Mouse (Mus musculus) ES-Bruce4 (cell line): ENCODE data around the gene Nkpd1. TPM values are rescaled to one million over a fixed set of nuclear protein-coding genes. Genes with fewer than 3 reads are reported as not detected.

Source experiments
- H3K27ac ChIP-seq: 2 replicates; pipeline ENCODE4 v1.5.1; 2012; ENCODE audit warnings: low read length, inconsistent platforms; ENCODE audit not compliant: insufficient read depth
- H3K27me3 ChIP-seq: 2 replicates; pipeline ENCODE4 v1.6.1; 2012; ENCODE audit warnings: mild to moderate bottlenecking, low read length, inconsistent platforms; ENCODE audit not compliant: control insufficient read depth, poor library complexity, insufficient read depth, severe bottlenecking
- H3K36me3 ChIP-seq: 2 replicates; pipeline ENCODE4 v1.6.1; 2012; ENCODE audit warnings: inconsistent platforms, mild to moderate bottlenecking, low read length, moderate library complexity; ENCODE audit not compliant: control insufficient read depth, poor library complexity, insufficient read depth, severe bottlenecking
- H3K4me1 ChIP-seq: one replicate; pipeline ENCODE4 v1.8.1; 2011; ENCODE audit warnings: low read length; ENCODE audit not compliant: control insufficient read depth, insufficient read depth
- H3K4me3 ChIP-seq: 2 replicates; pipeline ENCODE4 v1.5.1; 2011; ENCODE audit warnings: low read depth, mild to moderate bottlenecking, low read length
- H3K9ac ChIP-seq: 2 replicates; pipeline ENCODE4 v1.6.1; 2012; ENCODE audit warnings: low read depth, mild to moderate bottlenecking, inconsistent platforms; ENCODE audit not compliant: poor library complexity, severe bottlenecking
- H3K9me3 ChIP-seq: replicated peaks from 2 replicates; pipeline ENCODE4 v1.6.1; 2012; ENCODE audit warnings: mild to moderate bottlenecking, low read length, inconsistent platforms; ENCODE audit not compliant: control insufficient read depth, poor library complexity, insufficient read depth, severe bottlenecking
- CTCF ChIP-seq: IDR thresholded peaks from one replicate; pipeline ENCODE4 v1.8.1; 2011; ENCODE audit warnings: low read depth, low read length
- EP300 ChIP-seq: IDR thresholded peaks from 2 replicates; pipeline ENCODE4 v1.6.1; 2011; ENCODE audit warnings: low read depth, low read length; ENCODE audit not compliant: insufficient read depth
- POLR2A ChIP-seq: IDR thresholded peaks from one replicate; pipeline ENCODE4 v1.8.1; 2011; ENCODE audit warnings: low read length; ENCODE audit not compliant: insufficient read depth
- polyA plus RNA-seq: library from polyadenylated mRNA; stranded (reverse); fragments of >200 nt; gene quantifications from 2 replicates; pipeline ENCODE4 v1.2.4, GENCODE M21; 2011; ENCODE audit warnings: low read depth; ENCODE audit not compliant: missing spikeins, insufficient read depth, insufficient read length

Gene Nkpd1
- polyA plus RNA-seq, 1 experiment, result 0.34 TPM

DNA sequence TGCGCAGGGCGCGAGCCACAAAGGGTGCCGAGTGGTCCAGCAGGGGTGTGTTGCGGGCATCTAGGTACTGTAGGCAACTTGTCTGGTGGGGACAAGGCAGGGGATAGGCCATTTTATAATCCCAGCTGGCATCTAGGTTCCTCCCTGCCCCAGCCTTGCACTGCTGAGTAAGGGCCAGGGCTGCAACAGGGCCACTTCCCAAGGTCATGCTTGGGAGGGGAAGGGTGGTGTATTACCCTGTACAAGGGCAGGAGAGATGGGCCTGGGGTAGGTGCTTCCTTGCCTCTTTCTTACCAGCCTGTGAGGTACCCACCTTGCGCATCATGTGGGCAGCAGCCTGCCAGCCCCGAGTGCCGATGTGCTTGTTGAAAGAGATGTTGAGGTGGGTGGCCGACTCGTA, 17.0 kb downstream of the Nkpd1 start:
- Histone ChIP-seq H3K27me3 (no peaks in the 10 kb centered on the region), H3K27ac (no peak overlapping the region), H3K4me3 (no peak overlapping the region), H3K9me3 (no peaks in the 10 kb centered on the region), H3K4me1 (peaks cover 2% of the 10 kb centered on the region), H3K9ac (no peak overlapping the region), H3K36me3 (no peaks in the 10 kb centered on the region)
- TF ChIP-seq CTCF (no peak), EP300 (no peak), POLR2A (no peak)

DNA sequence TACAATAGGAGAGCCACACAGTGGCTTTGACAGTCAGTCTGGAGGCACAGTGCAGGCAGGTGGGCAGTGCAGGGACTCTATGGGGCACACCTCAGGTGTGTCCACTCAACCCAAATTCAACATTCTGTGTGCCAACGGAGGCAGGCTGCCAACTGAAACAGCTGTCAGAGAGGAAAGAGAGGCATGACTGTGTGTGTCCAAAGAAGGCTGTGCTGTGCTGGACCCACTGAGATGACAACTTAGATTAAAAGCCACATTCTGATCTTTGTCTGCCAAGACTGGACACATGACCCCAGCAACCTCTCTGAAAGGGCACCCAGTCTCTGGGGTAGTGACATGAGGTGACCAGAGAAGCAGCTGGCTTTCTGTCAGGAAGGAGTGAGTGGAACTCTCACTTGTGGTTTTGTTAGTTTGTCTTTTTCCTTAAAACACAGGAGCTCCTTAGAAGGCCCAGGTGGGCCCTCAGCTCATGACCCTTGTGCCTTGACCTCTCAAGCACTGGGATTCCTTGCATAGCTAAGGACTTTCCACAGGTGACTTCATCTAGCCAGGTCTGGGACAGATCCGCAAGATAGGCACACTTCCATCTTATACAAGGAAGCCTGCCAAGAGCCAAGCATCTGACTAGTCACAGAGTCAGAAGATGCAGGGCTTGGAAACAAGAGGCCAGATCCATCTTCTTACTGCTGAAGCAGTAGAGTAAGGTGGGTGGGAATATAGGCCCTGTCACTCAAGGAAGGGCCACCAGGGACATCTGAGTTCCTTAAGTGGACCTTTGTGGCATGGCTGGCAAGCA, 23.3 kb downstream of the Nkpd1 start:
- H3K4me3 ChIP-seq, result no peak overlapping the region
- H3K9ac ChIP-seq, result no peak overlapping the region
- no peaks in the 10 kb centered on the region for H3K9me3 ChIP-seq
- H3K36me3 ChIP-seq, result no peaks in the 10 kb centered on the region
- no peak overlapping the region for H3K27ac ChIP-seq
- no peak for TF ChIP-seq EP300
- no peak for TF ChIP-seq CTCF
- TF ChIP-seq POLR2A, result no peak
- no peaks in the 10 kb centered on the region for H3K27me3 ChIP-seq
- no peaks in the 10 kb centered on the region for H3K4me1 ChIP-seq

DNA sequence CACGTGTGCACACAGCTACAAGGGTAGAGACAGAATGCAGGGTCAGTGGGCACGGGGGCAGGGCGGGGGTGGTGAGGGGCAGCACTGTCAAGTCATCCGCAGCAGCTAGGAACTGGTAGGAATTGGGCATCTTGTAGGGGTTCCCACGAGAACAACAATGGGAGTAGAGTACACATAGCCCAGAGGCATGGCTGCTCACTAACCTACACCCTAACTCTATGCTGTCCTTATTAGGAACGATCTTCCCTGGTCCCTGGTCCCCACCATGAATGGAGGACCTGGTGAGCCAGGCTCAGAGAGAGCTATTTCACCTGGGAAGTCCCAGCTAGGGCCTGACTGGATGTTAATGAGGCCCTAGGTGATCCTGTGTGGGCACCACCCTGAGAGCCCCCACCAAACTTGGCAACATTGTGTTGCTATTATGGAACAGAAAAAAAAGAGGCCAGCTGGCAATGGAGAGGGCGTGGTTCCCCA, 24.1 kb downstream of the Nkpd1 start:
- Histone ChIP-seq H3K27ac (no peak overlapping the region), H3K36me3 (no peaks in the 10 kb centered on the region), H3K4me1 (no peaks in the 10 kb centered on the region), H3K4me3 (no peak overlapping the region), H3K9me3 (no peaks in the 10 kb centered on the region), H3K9ac (no peak overlapping the region), H3K27me3 (no peaks in the 10 kb centered on the region)
- no peak for TF ChIP-seq CTCF
- no peak for TF ChIP-seq EP300
- no peak for TF ChIP-seq POLR2A

DNA sequence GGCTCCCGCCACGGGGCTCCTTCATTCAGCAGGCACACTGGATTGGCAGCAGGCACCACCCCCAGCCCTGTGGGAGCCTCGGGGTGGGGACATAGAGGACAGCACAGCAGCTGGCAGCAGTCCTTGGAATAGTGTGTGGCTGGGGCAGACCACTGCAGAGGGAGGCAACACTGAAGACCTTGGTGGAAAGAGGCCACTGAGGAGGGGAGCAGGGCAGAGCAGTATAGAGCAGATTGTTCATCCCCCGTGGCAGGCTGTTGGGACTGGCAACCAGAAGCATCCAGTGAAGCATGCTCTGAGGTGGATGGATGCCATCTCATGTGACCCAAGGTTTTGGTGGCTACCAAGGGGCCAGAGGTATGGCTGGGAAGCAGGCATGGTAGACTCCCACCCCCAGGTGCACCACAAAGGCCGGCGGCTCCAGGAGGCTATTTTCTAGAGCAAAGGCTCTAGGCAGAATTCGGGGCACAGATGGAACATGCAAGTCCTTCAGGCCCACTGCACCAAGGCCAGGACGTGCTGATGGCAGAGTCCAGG, 24.6 kb downstream of the Nkpd1 start:
- Histone ChIP-seq H3K27ac (no peak overlapping the region), H3K27me3 (no peaks in the 10 kb centered on the region), H3K36me3 (no peaks in the 10 kb centered on the region), H3K9me3 (no peaks in the 10 kb centered on the region), H3K4me1 (no peaks in the 10 kb centered on the region), H3K4me3 (no peak overlapping the region), H3K9ac (no peak overlapping the region)
- TF ChIP-seq CTCF (no peak), POLR2A (no peak)

DNA sequence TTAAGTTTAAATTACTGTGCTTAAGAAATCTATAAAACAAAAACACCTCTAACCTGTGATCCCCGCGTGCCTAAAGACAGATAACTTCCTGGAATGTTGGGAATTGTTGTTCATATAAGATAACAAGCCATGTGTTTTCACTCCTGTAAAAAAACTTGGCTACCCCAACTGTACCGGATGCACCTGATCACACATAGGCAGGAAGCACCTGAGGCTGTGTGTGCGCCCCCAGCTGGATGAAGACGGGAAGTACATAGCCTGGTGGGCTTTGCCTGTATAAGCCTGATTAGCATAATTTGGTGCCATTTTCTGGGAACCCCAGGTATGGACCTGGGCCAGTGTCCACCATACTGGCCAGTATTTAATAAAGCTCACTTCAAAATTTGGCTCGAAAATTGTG, 25.9 kb downstream of the Nkpd1 start:
- TF ChIP-seq CTCF, result peak; percentile 84
- no peak for TF ChIP-seq POLR2A
- Histone ChIP-seq H3K9ac (no peak overlapping the region), H3K9me3 (no peaks in the 10 kb centered on the region), H3K27ac (no peak overlapping the region), H3K4me3 (no peak overlapping the region), H3K27me3 (no peaks in the 10 kb centered on the region), H3K36me3 (no peaks in the 10 kb centered on the region), H3K4me1 (no peaks in the 10 kb centered on the region)

DNA sequence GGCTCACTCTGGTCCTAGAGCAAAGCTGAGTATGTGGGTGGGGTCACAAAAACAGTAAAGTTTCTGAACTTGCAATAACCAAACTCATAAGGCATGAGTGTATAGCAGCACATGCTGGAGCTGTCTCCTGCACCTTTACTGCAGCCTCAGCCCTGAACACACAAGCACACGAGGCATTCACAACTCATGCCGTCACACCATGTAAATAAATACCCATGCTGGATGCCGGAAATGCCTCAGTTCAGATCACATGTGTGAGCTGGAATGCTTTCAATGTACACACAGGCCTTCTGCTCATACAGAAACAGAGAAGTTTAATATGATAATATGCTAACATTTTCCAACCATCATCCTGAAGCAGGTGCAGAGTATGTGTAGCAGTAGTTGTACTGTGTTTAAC, 28.4 kb downstream of the Nkpd1 start:
- TF ChIP-seq POLR2A (no peak), EP300 (no peak), CTCF (no peak)
- H3K4me1 ChIP-seq, result no peaks in the 10 kb centered on the region
- H3K9me3 ChIP-seq, result no peaks in the 10 kb centered on the region
- no peak overlapping the region for H3K4me3 ChIP-seq
- no peak overlapping the region for H3K27ac ChIP-seq
- H3K27me3 ChIP-seq, result no peaks in the 10 kb centered on the region
- H3K9ac ChIP-seq, result no peak overlapping the region
- H3K36me3 ChIP-seq, result no peaks in the 10 kb centered on the region
